ENCODE assay signal across 14 mouse cellular contexts in the genomic region with DNA sequence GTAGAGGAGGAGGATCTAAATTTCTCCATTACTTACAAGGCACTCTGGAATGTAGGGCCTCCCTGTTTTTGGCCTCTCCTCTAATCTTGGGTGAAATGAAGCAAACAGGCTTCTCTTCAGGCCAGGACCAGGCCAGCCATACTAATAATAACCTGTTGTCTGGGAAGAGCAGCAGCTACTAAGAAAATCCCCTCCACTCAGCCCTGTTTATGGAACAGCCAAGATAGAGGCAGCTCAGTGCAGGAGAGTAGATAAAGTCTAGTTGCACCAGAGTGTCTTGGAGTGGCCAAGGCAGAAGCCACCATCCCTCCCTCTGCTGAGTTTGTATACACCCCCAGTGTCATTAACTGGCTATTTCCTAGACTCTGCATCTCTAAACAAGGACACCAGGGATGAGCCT.
DNase-seq lines count a peak whose midpoint lies in the region; ATAC-seq and TF ChIP-seq lines count a peak whose summit lies in the region.
"Had no signal": no experiment of that assay in that cellular context is flagged by ENCODE, and none has a peak within 500 bp of the region (broad histone marks: within the 10 kb centered on the region; RNA-seq: fewer than 3 reads in every experiment).

No protein-coding gene starts in this region.

- H3K9me3 ChIP-seq in forebrain, embryonic 13.5 days (replicated peaks) = no peaks in the 10 kb centered on the region
- H3K9me3 ChIP-seq in forebrain, postnatal 0 days (ENCODE audit: low read length) = no peaks in the 10 kb centered on the region
- H3K9me3 ChIP-seq in hindbrain, embryonic 11.5 days (ENCODE audit: control insufficient read depth, low read length) = no peaks in the 10 kb centered on the region
- H3K9me3 ChIP-seq in hindbrain, embryonic 14.5 days (ENCODE audit: control insufficient read depth, low read length) = no peaks in the 10 kb centered on the region
- no peaks in the 10 kb centered on the region for H3K9me3 ChIP-seq in midbrain, embryonic 12.5 days
- H3K9me3 ChIP-seq in midbrain, embryonic 11.5 days (ENCODE audit: control insufficient read depth, low read length) = no peaks in the 10 kb centered on the region
- no peaks in the 10 kb centered on the region for H3K9me3 ChIP-seq in midbrain, embryonic 15.5 days
- H3K9me3 ChIP-seq: embryonic facial prominence, embryonic 13.5 days had no signal

- peak overlapping the region; percentile 51 for H3K27ac ChIP-seq in forebrain, embryonic 13.5 days
- no peak overlapping the region for H3K27ac ChIP-seq in forebrain, postnatal 0 days (ENCODE audit: low read depth, low read length)
- H3K27ac ChIP-seq in hindbrain, embryonic 11.5 days (ENCODE audit: low read depth, low read length) = peak overlapping the region; percentile 18; the same call in 1 of the 2 replicates
- no peak overlapping the region for H3K27ac ChIP-seq in hindbrain, embryonic 14.5 days
- H3K27ac ChIP-seq in midbrain, embryonic 12.5 days (replicated peaks) = peak overlapping the region; percentile 54
- H3K27ac ChIP-seq in midbrain, embryonic 11.5 days (ENCODE audit: low read depth, low read length) = no peak overlapping the region; the same call in 1 of the 2 replicates
- peak overlapping the region; percentile 23; the same call in 1 of the 2 replicates for H3K27ac ChIP-seq in midbrain, embryonic 15.5 days
- H3K27ac ChIP-seq: embryonic facial prominence, embryonic 13.5 days had no signal

- no peak for ATAC-seq in forebrain, embryonic 13.5 days
- ATAC-seq in forebrain, postnatal 0 days = no peak
- no peak for ATAC-seq in hindbrain, embryonic 11.5 days (ENCODE audit: low FRiP score)
- ATAC-seq in hindbrain, embryonic 14.5 days (ENCODE audit: low FRiP score) = no peak
- ATAC-seq in midbrain, embryonic 12.5 days (ENCODE audit: low FRiP score, low read depth) = no peak
- ATAC-seq in midbrain, embryonic 11.5 days (ENCODE audit: low FRiP score) = no peak
- ATAC-seq in midbrain, embryonic 15.5 days (replicated peaks) = no peak
- no peak for ATAC-seq in monocyte, adult 5-6 weeks (replicated peaks; ENCODE audit: insufficient number of reproducible peaks, low FRiP score, low TSS enrichment, poor library complexity, severe bottlenecking)
- ATAC-seq: forebrain, embryonic 14.5 days had no signal

- no peak overlapping the region for H3K4me3 ChIP-seq in forebrain, embryonic 13.5 days
- no peak overlapping the region for H3K4me3 ChIP-seq in forebrain, postnatal 0 days (ENCODE audit: low read depth, low read length)
- no peak overlapping the region for H3K4me3 ChIP-seq in hindbrain, embryonic 11.5 days (ENCODE audit: low read depth, low read length)
- no peak overlapping the region for H3K4me3 ChIP-seq in hindbrain, embryonic 14.5 days (replicated peaks; ENCODE audit: low read length)
- H3K4me3 ChIP-seq in midbrain, embryonic 12.5 days = no peak overlapping the region
- no peak overlapping the region for H3K4me3 ChIP-seq in midbrain, embryonic 11.5 days (ENCODE audit: low read depth, low read length)
- no peak overlapping the region for H3K4me3 ChIP-seq in midbrain, embryonic 15.5 days
- H3K4me3 ChIP-seq: embryonic facial prominence, embryonic 13.5 days had no signal

- H3K4me1 ChIP-seq in forebrain, embryonic 13.5 days = peaks cover 62% of the 10 kb centered on the region
- no peaks in the 10 kb centered on the region for H3K4me1 ChIP-seq in forebrain, postnatal 0 days (ENCODE audit: insufficient read depth)
- H3K4me1 ChIP-seq in hindbrain, embryonic 11.5 days (replicated peaks; ENCODE audit: control insufficient read depth, insufficient read depth, low read length) = peaks cover 20% of the 10 kb centered on the region
- H3K4me1 ChIP-seq in hindbrain, embryonic 14.5 days (replicated peaks; ENCODE audit: control insufficient read depth, insufficient read depth, low read length) = peaks cover 49% of the 10 kb centered on the region
- peaks cover 61% of the 10 kb centered on the region for H3K4me1 ChIP-seq in midbrain, embryonic 12.5 days
- H3K4me1 ChIP-seq in midbrain, embryonic 11.5 days (ENCODE audit: control insufficient read depth, insufficient read depth, low read length) = peaks cover 48% of the 10 kb centered on the region
- peaks cover 46% of the 10 kb centered on the region for H3K4me1 ChIP-seq in midbrain, embryonic 15.5 days

- 0 out of 2 replicates have a peak, but pooled peaks cover 8% of the 10 kb centered on the region for H3K36me3 ChIP-seq in forebrain, embryonic 13.5 days (ENCODE audit: poor library complexity, severe bottlenecking)
- H3K36me3 ChIP-seq in forebrain, postnatal 0 days (ENCODE audit: insufficient read depth) = no peaks in the 10 kb centered on the region
- no peaks in the 10 kb centered on the region for H3K36me3 ChIP-seq in hindbrain, embryonic 11.5 days (ENCODE audit: control insufficient read depth, insufficient read depth, low read length)
- H3K36me3 ChIP-seq in hindbrain, embryonic 14.5 days (replicated peaks; ENCODE audit: control insufficient read depth, insufficient read depth) = no peaks in the 10 kb centered on the region
- H3K36me3 ChIP-seq in midbrain, embryonic 12.5 days = peaks cover 3% of the 10 kb centered on the region; the same call in 1 of the 2 replicates
- H3K36me3 ChIP-seq in midbrain, embryonic 11.5 days (ENCODE audit: control insufficient read depth, insufficient read depth, low read length) = no peaks in the 10 kb centered on the region
- no peaks in the 10 kb centered on the region for H3K36me3 ChIP-seq in midbrain, embryonic 15.5 days (replicated peaks)
- H3K36me3 ChIP-seq: embryonic facial prominence, embryonic 13.5 days had no signal

- H3K4me2 ChIP-seq in forebrain, embryonic 13.5 days = no peak overlapping the region
- H3K4me2 ChIP-seq in forebrain, postnatal 0 days (ENCODE audit: low read depth) = no peak overlapping the region
- no peak overlapping the region for H3K4me2 ChIP-seq in hindbrain, embryonic 11.5 days (replicated peaks; ENCODE audit: low read depth, low read length)
- no peak overlapping the region for H3K4me2 ChIP-seq in hindbrain, embryonic 14.5 days (replicated peaks)
- H3K4me2 ChIP-seq in midbrain, embryonic 12.5 days (replicated peaks) = no peak overlapping the region
- no peak overlapping the region for H3K4me2 ChIP-seq in midbrain, embryonic 11.5 days
- H3K4me2 ChIP-seq in midbrain, embryonic 15.5 days = no peak overlapping the region
- H3K4me2 ChIP-seq: embryonic facial prominence, embryonic 13.5 days had no signal

- no peak overlapping the region for H3K9ac ChIP-seq in forebrain, embryonic 13.5 days
- no peak overlapping the region for H3K9ac ChIP-seq in forebrain, postnatal 0 days
- no peak overlapping the region for H3K9ac ChIP-seq in hindbrain, embryonic 11.5 days (ENCODE audit: low read depth, low read length)
- H3K9ac ChIP-seq in hindbrain, embryonic 14.5 days = no peak overlapping the region
- H3K9ac ChIP-seq in midbrain, embryonic 12.5 days (replicated peaks) = no peak overlapping the region
- no peak overlapping the region for H3K9ac ChIP-seq in midbrain, embryonic 11.5 days (ENCODE audit: low read length)
- H3K9ac ChIP-seq in midbrain, embryonic 15.5 days = no peak overlapping the region
- H3K9ac ChIP-seq: embryonic facial prominence, embryonic 13.5 days had no signal

- no peaks in the 10 kb centered on the region for H3K27me3 ChIP-seq in forebrain, embryonic 13.5 days
- H3K27me3 ChIP-seq in forebrain, postnatal 0 days (ENCODE audit: insufficient read depth, low read length) = no peaks in the 10 kb centered on the region
- H3K27me3 ChIP-seq in hindbrain, embryonic 11.5 days (ENCODE audit: control insufficient read depth, insufficient read depth, low read length) = no peaks in the 10 kb centered on the region
- H3K27me3 ChIP-seq in hindbrain, embryonic 14.5 days (ENCODE audit: control insufficient read depth, insufficient read depth, low read length) = no peaks in the 10 kb centered on the region
- no peaks in the 10 kb centered on the region for H3K27me3 ChIP-seq in midbrain, embryonic 12.5 days
- no peaks in the 10 kb centered on the region for H3K27me3 ChIP-seq in midbrain, embryonic 11.5 days (ENCODE audit: control insufficient read depth, insufficient read depth, low read length)
- H3K27me3 ChIP-seq in midbrain, embryonic 15.5 days (replicated peaks) = no peaks in the 10 kb centered on the region
- H3K27me3 ChIP-seq: embryonic facial prominence, embryonic 13.5 days had no signal

- no peak for TF ChIP-seq CTCF in forebrain, postnatal 0 days (IDR thresholded peaks at IDR 0.05; ENCODE audit: low read depth)

- no peak for DNase-seq in forebrain, postnatal 0 days
- DNase-seq in hindbrain, embryonic 11.5 days (ENCODE audit: low spot score) = no peak
- no peak for DNase-seq in hindbrain, embryonic 14.5 days (ENCODE audit: low spot score)
- DNase-seq in midbrain, embryonic 11.5 days (ENCODE audit: low spot score, missing footprints) = no peak
- DNase-seq: adrenal gland, postnatal 14 days; kidney, adult 8-10 months; lung, adult 18-20 months; thymus, adult 18-20 months had no signal

Comparison
In these comparisons a context has a peak if more than half of its experiments do, and no peak if none do; other contexts are left out.
1. H3K27ac ChIP-seq: peak in forebrain, embryonic 13.5 days (single experiment), hindbrain, embryonic 11.5 days (single experiment), midbrain, embryonic 12.5 days (single experiment) and midbrain, embryonic 15.5 days (single experiment); none in forebrain, postnatal 0 days (single experiment), hindbrain, embryonic 14.5 days (single experiment) and midbrain, embryonic 11.5 days (single experiment).